Mouse (Mus musculus) neutrophil, adult 65 days (primary cell): ENCODE results near the gene Colq. TPM values are rescaled to one million over a fixed set of nuclear protein-coding genes. Genes with fewer than 3 reads are reported as not detected.

Source experiments
- total RNA-seq: library from RNA; stranded (reverse); gene quantifications from 2 replicates; pipeline ENCODE4 v1.2.4, GENCODE M21; 2023

The Colq gene
- total RNA-seq, result not detected in 2 replicates

DNA sequence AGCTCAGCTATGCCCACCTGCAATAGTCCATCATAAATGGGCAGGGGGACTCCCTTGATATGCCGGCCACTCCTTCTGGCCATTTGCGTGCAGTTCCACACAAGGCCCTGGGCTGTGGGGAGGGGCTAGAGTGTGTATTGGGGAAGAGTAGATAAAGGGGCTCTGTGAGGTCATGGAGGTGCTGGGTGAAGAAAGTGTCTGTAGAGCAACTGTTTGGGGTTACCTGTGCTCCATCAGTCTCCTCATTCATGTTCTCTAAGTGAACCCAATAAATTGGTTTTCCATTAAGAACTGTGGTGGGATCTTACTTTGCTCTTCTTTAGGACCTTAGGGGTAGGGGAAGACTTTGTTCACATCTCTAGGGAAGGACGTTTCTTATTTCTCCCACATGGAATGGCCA lies at the start of gene Colq:
Colq (minus strand) TSS at position 101 of the 400 bp plus-strand sequence.

DNA sequence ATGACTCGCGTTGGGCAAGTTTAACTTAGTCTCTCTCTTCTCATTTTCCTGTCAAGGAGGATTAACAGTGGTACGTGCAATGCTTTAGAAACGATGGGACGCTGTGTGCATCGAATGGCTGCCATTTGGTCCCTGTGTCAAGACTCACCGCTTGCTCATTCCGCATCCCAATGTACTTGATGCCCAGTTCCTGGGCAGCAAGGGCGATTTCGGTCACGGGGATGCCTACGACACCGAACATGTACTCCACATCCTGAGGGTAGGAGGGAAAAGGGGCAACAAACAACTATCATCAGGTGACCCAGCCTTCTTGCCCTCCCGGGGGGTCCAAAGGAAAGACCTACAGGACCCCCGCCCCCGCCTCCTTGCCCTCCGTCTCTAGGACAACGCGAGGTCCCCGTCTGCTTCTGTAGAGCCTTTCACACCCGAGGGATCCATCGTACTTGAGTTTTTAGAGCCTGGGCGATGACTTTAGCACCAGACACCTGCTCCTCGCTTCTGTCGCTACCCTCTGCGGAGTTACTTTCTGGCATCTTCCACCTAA lies 49.3 kb upstream of the Colq start, which contains the start of gene Gm49387:
Gm49387 (minus strand) TSS at position 533 of the 544 bp plus-strand sequence.

DNA sequence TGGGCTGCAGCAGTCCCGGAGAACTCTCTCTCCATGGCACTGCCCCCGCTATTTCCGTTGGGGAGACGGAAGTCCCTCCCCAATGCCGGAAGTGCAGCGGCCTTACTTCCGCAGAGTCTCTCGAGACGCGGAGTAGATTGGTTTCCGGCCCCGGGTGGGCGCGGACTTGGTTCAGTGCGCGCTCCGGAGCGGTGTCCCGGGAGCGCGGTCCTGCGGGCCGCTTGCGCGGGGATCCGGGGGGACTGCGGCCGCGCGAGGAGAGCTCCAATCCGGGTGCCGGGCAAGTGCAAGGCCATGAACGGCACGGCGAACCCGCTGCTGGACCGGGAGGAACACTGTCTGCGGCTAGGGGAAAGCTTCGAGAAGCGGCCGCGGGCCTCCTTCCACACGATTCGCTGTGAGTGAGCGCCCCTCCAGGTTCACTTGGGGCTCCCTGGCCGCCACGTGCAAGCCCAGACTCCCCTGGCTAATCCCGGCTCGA lies 96.1 kb downstream of the Colq start, which contains the start of gene Mettl6:
Mettl6 (minus strand) TSS at position 66 of the 481 bp plus-strand sequence.

DNA sequence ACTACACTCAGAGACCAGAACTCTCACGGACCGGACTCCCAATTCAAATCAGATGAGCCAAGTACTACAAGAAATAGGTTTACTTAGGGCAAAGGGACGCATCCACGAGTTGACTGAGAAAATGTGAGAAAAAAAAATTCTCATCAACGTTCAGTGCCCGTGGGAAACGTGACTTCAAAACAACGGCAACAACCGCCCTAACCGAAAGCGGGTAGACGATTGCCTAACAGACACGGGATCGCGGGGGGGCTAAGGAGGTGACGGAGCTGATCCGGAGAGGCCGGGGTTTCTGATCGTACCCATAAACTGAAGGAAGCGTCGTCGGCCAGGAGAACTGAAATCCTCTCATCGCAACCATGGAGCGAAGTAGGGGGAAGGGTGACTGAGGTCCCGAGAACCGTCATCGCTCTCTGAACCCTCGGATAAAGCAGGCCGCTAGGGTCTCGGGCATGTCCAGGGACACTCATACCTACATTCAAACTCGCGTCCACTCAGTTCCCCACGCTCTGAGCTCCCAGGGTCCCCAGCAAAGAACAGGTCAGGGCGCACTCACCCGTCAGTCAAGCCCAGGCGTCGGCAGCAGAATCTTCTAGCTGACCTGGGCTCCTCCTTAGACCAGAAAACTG lies 96.7 kb downstream of the Colq start, which contains the start of gene Eaf1:
Eaf1 (plus strand) TSS at position 51 of the 626 bp plus-strand sequence.

Other genes with a start within 250 kb of the Colq start
- gene Sh3bp5, start 155.3 kb downstream of the Colq start, total RNA-seq, result 116 and 118 TPM in 2 replicates
- 50.2 and 62.8 TPM in 2 replicates for gene Eaf1, start 96.9 kb downstream of the Colq start, total RNA-seq
- gene Mettl6, start 96.3 kb downstream of the Colq start, total RNA-seq, result 67.6 and 85.9 TPM in 2 replicates
- not detected in 2 replicates for gene Gm49387, start 49.5 kb upstream of the Colq start, total RNA-seq
- 6.5 and 8.1 TPM in 2 replicates for gene Btd, start 49.7 kb upstream of the Colq start, total RNA-seq
- 7.1 and 8.9 TPM in 2 replicates for gene Hacl1, start 49.9 kb upstream of the Colq start, total RNA-seq
- gene Ankrd28, start 239.3 kb upstream of the Colq start, total RNA-seq, result 56.5 and 95.0 TPM in 2 replicates